Mouse (Mus musculus) kidney, embryonic 14.5 days (tissue): Measurements from ENCODE around the gene Prph. TPM values are rescaled to one million over a fixed set of nuclear protein-coding genes. Genes with fewer than 3 reads are reported as not detected.

Experiments used
- ATAC-seq: fragments of 200-750 bp; cut with Nextera tagmentation; 2 replicates; pipeline ENCODE4 v1.8.0; 2017; ENCODE audit warnings: moderate number of reproducible peaks, mild to moderate bottlenecking, moderate TSS enrichment, moderate library complexity; ENCODE audit not compliant: low FRiP score, low TSS enrichment
- H3K27ac ChIP-seq: fragments of 300-500 bp; sonication (generic); 2 replicates; pipeline ENCODE4 v1.5.1; 2014; ENCODE audit warnings: low read depth, mild to moderate bottlenecking, low read length, moderate library complexity, mixed read lengths
- H3K27me3 ChIP-seq: fragments of 300-500 bp; sonication (generic); 2 replicates; pipeline ENCODE4 v1.6.1; 2014; ENCODE audit warnings: mild to moderate bottlenecking, low read length; ENCODE audit not compliant: control insufficient read depth, insufficient read depth
- H3K36me3 ChIP-seq: fragments of 300-500 bp; sonication (generic); 2 replicates; pipeline ENCODE4 v1.6.1; 2014; ENCODE audit warnings: low read length, mixed read lengths; ENCODE audit not compliant: control insufficient read depth, insufficient read depth
- H3K4me1 ChIP-seq: fragments of 300-500 bp; sonication (generic); 2 replicates; pipeline ENCODE4 v1.6.1; 2014; ENCODE audit warnings: low read length, mixed read lengths; ENCODE audit not compliant: control insufficient read depth, insufficient read depth
- H3K4me2 ChIP-seq: fragments of 300-500 bp; sonication (generic); replicated peaks from 2 replicates; pipeline ENCODE4 v1.6.1; 2014; ENCODE audit warnings: low read depth, mild to moderate bottlenecking, low read length
- H3K4me3 ChIP-seq: fragments of 300-500 bp; sonication (generic); 2 replicates; pipeline ENCODE4 v1.5.1; 2014; ENCODE audit warnings: mild to moderate bottlenecking, low read length
- H3K9ac ChIP-seq: fragments of 300-500 bp; sonication (generic); 2 replicates; pipeline ENCODE4 v1.6.1; 2014; ENCODE audit warnings: low read depth, mild to moderate bottlenecking, low read length, moderate library complexity
- H3K9me3 ChIP-seq: fragments of 300-500 bp; sonication (generic); 2 replicates; pipeline ENCODE4 v1.6.1; 2016; ENCODE audit warnings: low read length; ENCODE audit not compliant: control insufficient read depth
- WGBS: fragments of 180-500 bp; shearing (Covaris S2); extraction: QIAGEN DNeasy Blood & Tissue Kit; methylation state at CpG from one replicate; pipeline ENCODE4 v1.1.7; 2014; 5-methylcytosine and 5-hydroxymethylcytosine counted together
- polyA plus RNA-seq: library from polyadenylated mRNA; unstranded; fragments of >200 nt; fragmentation: Nextera tagmentation; extraction: Ambion mirVana; gene quantifications from 2 replicates; pipeline ENCODE4 v1.2.1, GENCODE M21; 2014

The Prph gene
- polyA plus RNA-seq, 1 experiment from 2014 or later = 0.31 TPM

GRCm38 (mm10) chr15:99020171-99020570 lies 34.8 kb upstream of the Prph start:
- H3K4me3 ChIP-seq = no peak overlapping the region
- H3K9me3 ChIP-seq = no peaks in the 10 kb centered on the region
- no peak overlapping the region for H3K4me2 ChIP-seq
- no peak overlapping the region for H3K9ac ChIP-seq
- ATAC-seq = no peak
- H3K36me3 ChIP-seq = no peaks in the 10 kb centered on the region
- H3K27ac ChIP-seq = no peak overlapping the region
- H3K4me1 ChIP-seq = peaks cover 14% of the 10 kb centered on the region; the same call in 1 of the 2 replicates
- 93% methylated on average over 4 of the region's 4 CpGs for WGBS
- H3K27me3 ChIP-seq = no peaks in the 10 kb centered on the region

GRCm38 (mm10) chr15:99021255-99021654 lies 33.7 kb upstream of the Prph start:
- no peak for ATAC-seq
- no peak overlapping the region for H3K4me3 ChIP-seq
- H3K27me3 ChIP-seq = no peaks in the 10 kb centered on the region
- H3K4me1 ChIP-seq = peaks cover 14% of the 10 kb centered on the region; the same call in 1 of the 2 replicates
- no peaks in the 10 kb centered on the region for H3K36me3 ChIP-seq
- H3K27ac ChIP-seq = no peak overlapping the region
- 96% methylated on average over 7 of the region's 7 CpGs for WGBS
- no peaks in the 10 kb centered on the region for H3K9me3 ChIP-seq
- no peak overlapping the region for H3K9ac ChIP-seq
- H3K4me2 ChIP-seq = no peak overlapping the region

GRCm38 (mm10) chr15:99024668-99025314 lies 30.2 kb upstream of the Prph start:
- H3K36me3 ChIP-seq = no peaks in the 10 kb centered on the region
- H3K27ac ChIP-seq = no peak overlapping the region
- no peak overlapping the region for H3K4me3 ChIP-seq
- H3K4me1 ChIP-seq = peaks cover 6% of the 10 kb centered on the region
- no peaks in the 10 kb centered on the region for H3K27me3 ChIP-seq
- H3K9ac ChIP-seq = no peak overlapping the region
- WGBS = 19% methylated on average over 7 of the region's 8 CpGs
- H3K4me2 ChIP-seq = no peak overlapping the region
- H3K9me3 ChIP-seq = no peaks in the 10 kb centered on the region
- ATAC-seq = no peak

GRCm38 (mm10) chr15:99025414-99025813 lies 29.6 kb upstream of the Prph start:
- H3K4me3 ChIP-seq = no peak overlapping the region
- no peak overlapping the region for H3K4me2 ChIP-seq
- no peak overlapping the region for H3K9ac ChIP-seq
- peaks cover 6% of the 10 kb centered on the region for H3K4me1 ChIP-seq
- no peaks in the 10 kb centered on the region for H3K36me3 ChIP-seq
- H3K9me3 ChIP-seq = no peaks in the 10 kb centered on the region
- H3K27me3 ChIP-seq = no peaks in the 10 kb centered on the region
- WGBS = 73% methylated on average over 13 of the region's 13 CpGs
- H3K27ac ChIP-seq = no peak overlapping the region
- no peak for ATAC-seq

- ATAC-seq = no peak
- Histone ChIP-seq H3K27ac (no peak overlapping the region), H3K4me1 (peaks cover 9% of the 10 kb centered on the region), H3K4me2 (no peak overlapping the region), H3K4me3 (no peak overlapping the region), H3K9me3 (no peaks in the 10 kb centered on the region), H3K36me3 (no peaks in the 10 kb centered on the region), H3K9ac (no peak overlapping the region), H3K27me3 (no peaks in the 10 kb centered on the region)
- WGBS = 60% methylated on average over 4 of the region's 4 CpGs
These were observed 28.7 kb upstream of the Prph start for GRCm38 (mm10) chr15:99026259-99026658.

GRCm38 (mm10) chr15:99027116-99027515 lies 27.9 kb upstream of the Prph start:
- H3K4me3 ChIP-seq = no peak overlapping the region
- H3K9ac ChIP-seq = no peak overlapping the region
- 68% methylated on average over 5 of the region's 5 CpGs for WGBS
- H3K27ac ChIP-seq = no peak overlapping the region
- no peak overlapping the region for H3K4me2 ChIP-seq
- H3K27me3 ChIP-seq = no peaks in the 10 kb centered on the region
- H3K9me3 ChIP-seq = no peaks in the 10 kb centered on the region
- ATAC-seq = no peak
- no peaks in the 10 kb centered on the region for H3K36me3 ChIP-seq
- H3K4me1 ChIP-seq = peaks cover 12% of the 10 kb centered on the region

GRCm38 (mm10) chr15:99028874-99029458 lies 26.0 kb upstream of the Prph start:
- Histone ChIP-seq H3K27ac (peak overlapping the region; percentile 81), H3K4me2 (peak overlapping the region; percentile 72), H3K4me3 (peak overlapping the region; percentile 67), H3K9me3 (no peaks in the 10 kb centered on the region), H3K9ac (peak overlapping the region; percentile 76), H3K4me1 (peaks cover 20% of the 10 kb centered on the region), H3K36me3 (peaks cover 5% of the 10 kb centered on the region; the same call in 1 of the 2 replicates), H3K27me3 (no peaks in the 10 kb centered on the region)
- ATAC-seq = no peak
- 5% methylated on average over 10 of the region's 10 CpGs for WGBS

GRCm38 (mm10) chr15:99029619-99030584 lies 25.1 kb upstream of the Prph start, which contains the start of gene Tuba1c:
Tuba1c (plus strand) TSS chr15:99029891.
- H3K27me3 ChIP-seq = no peaks in the 10 kb centered on the region
- H3K36me3 ChIP-seq = peaks cover 11% of the 10 kb centered on the region
- H3K9me3 ChIP-seq = no peaks in the 10 kb centered on the region
- peak within 1 kb of the TSS; percentile 72 for H3K4me2 ChIP-seq
- ATAC-seq = peak; percentile 92
- under 1% methylated on average over 52 of the region's 52 CpGs for WGBS
- H3K4me1 ChIP-seq = peaks cover 20% of the 10 kb centered on the region
- peak within 1 kb of the TSS; percentile 67 for H3K4me3 ChIP-seq
- peak within 1 kb of the TSS; percentile 76 for H3K9ac ChIP-seq
- H3K27ac ChIP-seq = peak within 1 kb of the TSS; percentile 81
